Mouse (Mus musculus): ENCODE measurements around the gene Acot7.

Acot7 gene

GRCm38 (mm10) chr4:152177537-152178343, at the start of gene Acot7:
Acot7 (plus strand) TSS chr4:152178134.
- peak; percentile 93 for DNase-seq (ENCODE audit: extremely low spot score, low spot score)

- DNase-seq (ENCODE audit: extremely low spot score, low spot score), result no peak
Measured at GRCm38 (mm10) chr4:152128784-152129183, 49.1 kb upstream of the Acot7 start.

- peak; percentile 33 for DNase-seq (ENCODE audit: extremely low spot score, low spot score)
Measured at GRCm38 (mm10) chr4:152129395-152129930, 48.5 kb upstream of the Acot7 start.

- DNase-seq (ENCODE audit: extremely low spot score, low spot score), result peak; percentile 69
Measured at GRCm38 (mm10) chr4:152130771-152131653, 46.9 kb upstream of the Acot7 start.

GRCm38 (mm10) chr4:152131809-152132771, 45.8 kb upstream of the Acot7 start:
- DNase-seq (ENCODE audit: extremely low spot score, low spot score), result peak; percentile 56

- DNase-seq (ENCODE audit: extremely low spot score, low spot score), result no peak
Measured at GRCm38 (mm10) chr4:152132772-152133169, 45.2 kb upstream of the Acot7 start.

- DNase-seq (ENCODE audit: extremely low spot score, low spot score), result no peak
Measured at GRCm38 (mm10) chr4:152133213-152133612, 44.7 kb upstream of the Acot7 start.

- DNase-seq (ENCODE audit: extremely low spot score, low spot score), result no peak
Measured at GRCm38 (mm10) chr4:152134507-152134906, 43.4 kb upstream of the Acot7 start.

- DNase-seq (ENCODE audit: extremely low spot score, low spot score), result no peak
Measured at GRCm38 (mm10) chr4:152135363-152135762, 42.6 kb upstream of the Acot7 start.

- no peak for DNase-seq (ENCODE audit: extremely low spot score, low spot score)
Measured at GRCm38 (mm10) chr4:152136112-152136875, 41.6 kb upstream of the Acot7 start.

- DNase-seq (ENCODE audit: extremely low spot score, low spot score), result no peak
Measured at GRCm38 (mm10) chr4:152136876-152137250, 41.1 kb upstream of the Acot7 start.

GRCm38 (mm10) chr4:152138497-152139260, 39.3 kb upstream of the Acot7 start:
- DNase-seq (ENCODE audit: extremely low spot score, low spot score), result peak; percentile 89

GRCm38 (mm10) chr4:152140441-152140840, 37.5 kb upstream of the Acot7 start:
- DNase-seq (ENCODE audit: extremely low spot score, low spot score), result peak; percentile 59

GRCm38 (mm10) chr4:152141521-152142135, 36.3 kb upstream of the Acot7 start:
- DNase-seq (ENCODE audit: extremely low spot score, low spot score), result no peak

GRCm38 (mm10) chr4:152143632-152144031, 34.3 kb upstream of the Acot7 start:
- DNase-seq (ENCODE audit: extremely low spot score, low spot score), result no peak

- DNase-seq (ENCODE audit: extremely low spot score, low spot score), result no peak
Measured at GRCm38 (mm10) chr4:152145473-152145872, 32.5 kb upstream of the Acot7 start.

GRCm38 (mm10) chr4:152146033-152146827, 31.7 kb upstream of the Acot7 start:
- no peak for DNase-seq (ENCODE audit: extremely low spot score, low spot score)

GRCm38 (mm10) chr4:152150546-152150945, 27.4 kb upstream of the Acot7 start:
- DNase-seq (ENCODE audit: extremely low spot score, low spot score), result no peak
